Mouse (Mus musculus) left cerebral cortex, adult 18-20 months (tissue): Measurements from ENCODE around the gene Mettl24. TPM values are rescaled to one million over a fixed set of nuclear protein-coding genes. Genes with fewer than 3 reads are reported as not detected.
"Not testable (repeated sequence)": the region's sequence is repeated elsewhere in the genome, so short reads cannot be mapped to it uniquely, and the experiment has no call there.

Source experiments
- DNase-seq, 2 experiments: peaks; one replicate each; pipeline ENCODE4 v3.0.0; 2021 to 2022; ENCODE audit warnings: low spot score in 2 of 2, mixed read lengths in 1 of 2
- total RNA-seq, 2 experiments: library from RNA; stranded (reverse); gene quantifications; 2 replicates each; pipeline ENCODE4 v1.2.3; 2021

Mettl24 gene
- total RNA-seq, 2 experiments from 2014 or later: 2.3 to 3.0 TPM

DNA sequence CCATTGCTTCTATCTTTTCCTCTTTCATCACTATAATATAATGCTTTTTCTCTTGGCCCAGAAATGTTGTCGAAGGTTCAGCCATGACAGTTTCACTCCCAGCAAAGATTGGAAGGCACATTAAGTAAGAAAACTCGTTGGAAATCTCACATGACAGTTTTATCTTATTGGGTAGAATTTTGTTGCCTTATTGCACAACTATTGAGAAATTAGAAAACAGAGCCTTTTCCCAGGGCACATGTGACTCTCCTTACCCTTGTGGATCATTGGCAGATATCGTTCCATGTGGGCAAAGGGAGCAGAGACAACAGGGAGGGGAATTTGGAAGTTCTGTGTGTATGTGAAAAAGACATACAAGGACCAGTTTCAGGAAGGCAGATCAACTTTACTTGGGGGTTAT lies 107.3 kb downstream of the Mettl24 start:
- no peak for DNase-seq

DNA sequence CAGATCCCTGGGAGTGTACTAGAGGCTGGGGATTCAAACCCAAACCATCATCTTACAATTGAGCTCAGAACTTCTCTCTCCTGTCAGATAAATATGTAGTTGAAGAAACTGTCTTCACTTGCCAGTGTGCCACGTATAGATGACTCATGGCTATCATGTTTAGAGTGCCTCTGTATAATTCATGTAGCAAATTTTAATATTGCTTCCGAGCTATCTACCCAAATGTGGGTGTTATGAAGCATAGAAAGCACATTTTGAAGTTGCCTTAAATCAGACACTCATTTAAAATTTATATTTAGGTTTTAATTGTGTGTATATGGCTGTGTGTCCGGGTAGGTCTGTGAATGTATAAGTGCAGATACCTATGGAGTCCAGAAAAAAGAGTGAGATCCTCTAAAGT lies 109.0 kb downstream of the Mettl24 start:
- no peak for DNase-seq

DNA sequence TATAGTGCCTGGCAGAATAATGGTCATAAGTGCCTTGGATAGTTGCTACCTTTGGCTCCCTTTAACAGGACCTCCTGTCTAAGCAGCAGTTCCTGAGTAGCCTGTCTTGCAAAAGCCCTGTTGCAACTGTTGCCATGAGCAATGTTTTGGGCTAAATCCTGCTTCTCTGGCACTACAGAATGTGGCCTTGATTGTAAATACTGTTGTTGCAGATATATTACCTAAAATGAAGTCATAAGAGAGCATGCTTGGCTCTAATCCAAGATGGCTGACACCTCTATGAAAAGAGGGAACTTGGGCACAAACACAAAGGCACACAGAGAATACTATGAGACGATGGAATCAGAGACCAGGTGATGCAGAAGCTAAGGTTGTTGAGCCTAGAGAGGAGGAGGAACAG lies 122.1 kb downstream of the Mettl24 start:
- DNase-seq: no peak

DNA sequence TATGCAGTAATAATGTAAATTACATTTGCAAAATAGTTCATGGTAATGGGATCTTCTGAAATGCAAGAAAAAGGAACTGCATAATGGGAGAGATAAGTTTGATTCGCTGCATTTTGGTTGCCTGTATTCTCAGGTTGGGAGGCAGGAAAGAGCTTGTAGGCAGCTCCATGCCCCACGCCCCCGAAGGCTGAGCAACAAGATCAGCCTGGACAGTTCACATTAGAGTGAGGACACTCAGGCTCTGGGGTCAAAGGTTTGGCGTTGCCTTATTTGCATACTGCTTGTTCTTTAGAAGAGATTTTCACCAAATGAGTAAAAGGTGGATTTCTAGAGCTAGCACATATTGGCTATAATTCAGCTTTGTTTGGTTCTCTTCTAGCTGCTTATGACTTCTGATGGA lies 123.1 kb downstream of the Mettl24 start:
- DNase-seq: no peak

DNA sequence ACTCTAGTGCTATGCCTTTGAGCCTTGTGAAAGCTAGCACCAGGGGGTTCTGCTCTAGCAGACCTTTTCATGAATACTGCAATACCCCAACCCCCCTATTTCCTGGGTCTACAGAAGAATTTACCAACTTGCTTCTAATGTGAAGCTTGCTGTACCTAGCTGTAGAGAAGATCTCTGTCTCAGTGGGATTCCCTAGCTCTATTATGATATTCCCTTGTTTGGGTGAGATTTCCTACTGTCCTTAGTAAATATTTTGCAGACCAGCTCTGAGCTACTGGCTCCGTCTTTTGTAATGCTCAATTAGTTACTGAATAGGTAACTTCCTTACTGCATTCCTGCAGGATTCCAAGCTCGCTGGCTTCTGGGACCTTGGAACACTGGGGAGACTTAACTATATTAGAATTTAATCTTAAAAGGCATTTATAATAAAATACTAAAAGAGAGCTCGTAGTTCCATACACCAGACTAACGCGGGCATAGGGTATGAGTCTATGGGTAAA lies 126.4 kb downstream of the Mettl24 start:
- DNase-seq: not testable (repeated sequence)

DNA sequence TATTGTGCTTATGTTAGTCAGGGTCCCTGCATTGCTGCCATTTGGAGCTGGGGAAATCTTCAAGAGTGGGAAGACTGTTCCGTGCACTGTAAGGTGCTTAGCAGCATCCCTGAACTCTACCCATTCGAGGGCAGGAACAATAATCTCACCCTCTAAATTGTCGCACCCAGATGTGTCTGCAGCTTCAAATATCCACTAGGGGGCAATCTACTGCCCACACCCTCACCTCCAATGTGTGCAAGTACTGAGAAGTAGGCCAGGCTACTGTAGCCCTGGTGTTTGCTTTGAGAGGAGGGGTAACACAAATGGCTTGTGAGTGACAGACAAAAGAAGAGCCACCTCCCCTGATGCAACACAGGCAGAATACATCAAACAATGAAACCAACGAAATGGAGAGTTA lies 130.5 kb downstream of the Mettl24 start:
- DNase-seq: no peak

DNA sequence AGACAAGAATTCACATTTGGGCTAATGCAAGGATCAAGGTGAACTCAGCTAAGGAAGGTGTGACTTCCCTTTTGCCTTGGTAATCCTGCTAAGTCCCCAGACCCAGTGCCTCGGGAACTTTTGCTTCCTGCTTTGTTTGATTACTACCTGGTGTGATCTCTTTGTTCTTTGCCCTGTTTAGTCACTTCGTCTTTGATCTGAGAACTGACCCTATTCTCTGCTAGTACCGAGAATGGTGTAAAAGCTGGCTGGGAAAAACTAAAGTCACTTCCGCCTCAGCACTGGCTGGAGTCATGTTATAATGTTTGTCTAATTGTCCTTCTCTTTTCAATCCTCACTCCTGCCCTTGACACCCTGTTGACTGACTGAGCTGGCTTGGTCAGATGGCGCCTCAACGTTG lies 133.4 kb downstream of the Mettl24 start:
- no peak for DNase-seq

DNA sequence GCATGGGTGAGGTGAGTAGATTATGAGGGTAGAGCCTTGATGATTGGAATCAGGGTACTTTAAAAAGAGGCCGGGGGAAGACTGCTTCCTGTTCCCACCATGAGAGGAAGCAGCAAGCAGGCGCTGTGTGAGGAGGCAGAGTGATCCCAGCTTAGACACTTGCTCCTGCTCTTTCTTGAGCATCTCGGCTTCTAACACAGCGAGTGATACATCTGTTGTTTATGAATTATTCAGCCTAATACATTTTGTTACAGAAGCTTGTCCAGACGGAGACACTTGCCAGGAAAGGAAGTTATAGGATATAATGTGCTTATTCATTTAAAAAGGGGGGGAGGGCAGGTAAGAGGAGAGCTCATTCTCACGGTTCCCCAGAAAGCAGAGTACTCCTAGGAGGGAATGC lies 142.9 kb downstream of the Mettl24 start:
- no peak for DNase-seq

DNA sequence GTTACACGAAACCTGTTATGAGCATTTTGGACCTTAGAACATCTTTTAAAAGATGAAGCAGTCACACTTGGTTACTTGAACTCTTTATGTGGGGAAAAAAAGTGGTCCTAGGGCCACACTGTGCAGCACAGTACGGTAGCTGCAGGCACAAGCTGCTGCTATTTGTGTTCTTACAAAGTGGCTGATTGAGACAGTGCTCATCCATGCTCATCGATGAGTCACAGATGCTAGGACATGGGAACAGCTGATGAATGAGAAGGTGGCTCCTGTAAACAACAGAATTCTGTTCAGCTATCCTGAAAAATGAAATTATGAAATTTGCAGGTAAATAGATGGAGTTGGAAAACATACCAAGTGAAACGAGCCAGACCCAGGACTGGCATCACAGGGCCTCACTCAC lies 144.6 kb downstream of the Mettl24 start:
- no peak for DNase-seq

DNA sequence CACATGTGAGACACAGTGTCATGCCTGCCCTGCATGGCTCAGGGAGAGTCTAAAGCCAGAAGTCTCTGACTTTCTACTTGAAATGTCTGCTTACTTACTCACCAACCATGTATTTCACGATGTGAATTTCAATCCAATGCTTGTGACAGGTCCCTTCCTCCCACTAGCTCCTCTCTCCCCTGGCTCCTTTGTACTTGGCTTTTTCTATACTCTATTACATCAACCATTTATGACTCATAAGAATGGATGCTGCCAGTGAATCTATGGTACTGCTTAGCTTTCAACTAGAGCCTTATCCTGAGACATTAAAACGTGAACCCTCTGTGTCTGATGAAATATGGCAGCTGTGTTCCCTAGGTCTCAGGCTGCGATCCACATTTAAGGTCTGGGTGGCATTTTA lies 147.2 kb downstream of the Mettl24 start:
- no peak for DNase-seq

DNA sequence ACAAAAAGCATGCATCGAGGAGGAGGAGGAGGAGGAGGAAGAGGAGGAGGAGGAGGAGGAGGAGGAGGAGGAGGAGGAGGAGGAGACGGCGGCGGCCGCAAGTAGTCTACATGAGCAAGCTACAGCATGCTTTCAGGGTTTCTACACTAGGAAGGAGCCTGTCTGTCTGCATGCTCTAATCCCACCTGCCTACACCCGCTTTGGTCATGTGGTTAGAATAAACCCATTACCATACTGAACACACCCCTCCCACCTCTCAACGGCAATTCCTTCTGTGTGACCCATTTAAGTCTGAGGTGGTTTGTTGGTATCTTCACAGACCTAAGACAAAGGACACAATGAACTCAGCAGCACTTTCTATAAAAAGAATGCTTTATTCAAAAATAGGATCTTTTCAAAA lies 148.2 kb downstream of the Mettl24 start:
- DNase-seq: no peak

DNA sequence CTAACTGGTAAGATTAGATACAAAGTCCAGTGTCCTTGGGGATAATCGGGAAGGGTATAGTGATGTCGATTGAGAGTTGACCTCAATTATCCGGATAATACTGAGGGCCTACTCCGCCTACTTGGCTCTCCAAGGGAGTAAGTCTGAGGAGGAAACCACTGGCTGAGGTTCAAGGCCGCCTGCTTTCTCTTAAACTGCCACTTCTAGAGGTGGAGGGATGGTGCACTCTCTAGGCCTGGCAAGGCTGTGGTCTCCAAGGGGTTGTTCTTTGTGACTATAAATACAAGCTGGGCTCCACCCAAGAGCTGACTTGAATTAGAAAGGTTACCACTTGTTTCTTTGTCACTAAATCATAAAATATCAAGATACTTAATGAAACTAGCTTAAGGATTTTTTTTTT lies 157.0 kb downstream of the Mettl24 start:
- no peak for DNase-seq

DNA sequence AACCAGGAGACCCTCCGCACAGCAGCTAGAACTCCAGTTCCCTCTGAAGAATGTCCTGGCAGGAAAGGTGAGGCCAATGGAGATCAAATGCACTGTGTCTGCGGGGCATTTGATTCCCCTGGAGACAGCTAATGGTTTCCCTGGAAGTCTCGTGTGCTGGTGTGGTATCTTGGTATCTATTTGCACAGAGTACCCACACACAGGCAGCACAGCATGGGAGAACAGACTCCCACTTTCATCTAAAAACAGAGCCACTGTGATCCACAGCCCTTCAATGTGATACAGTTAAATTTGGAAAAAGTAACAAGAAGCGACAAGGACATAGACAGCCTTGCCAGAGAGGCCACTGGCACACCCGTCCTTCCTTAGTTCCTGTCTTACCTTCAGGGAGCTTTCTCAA lies 160.8 kb downstream of the Mettl24 start:
- DNase-seq: peak in 1 of 2 experiments; percentile 65

DNA sequence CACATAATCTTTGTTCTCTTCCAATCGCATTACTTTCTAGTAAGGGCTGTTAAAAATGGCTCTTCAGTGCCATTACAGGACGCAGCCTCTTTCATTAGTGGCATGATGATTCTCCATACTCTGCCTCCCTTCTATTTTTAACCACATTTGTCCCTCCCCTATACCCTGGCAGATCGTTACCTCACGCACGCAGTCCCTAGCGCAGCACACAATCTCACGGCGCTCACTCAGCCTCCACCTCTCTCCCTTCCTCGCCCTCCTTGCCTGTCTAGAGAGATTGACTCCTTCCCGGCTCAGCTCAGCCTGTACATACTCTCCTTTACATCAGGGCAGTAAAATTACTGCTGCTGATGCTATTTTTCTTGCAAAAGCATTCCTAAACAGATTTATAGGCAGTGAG lies 161.5 kb downstream of the Mettl24 start:
- DNase-seq: no peak

DNA sequence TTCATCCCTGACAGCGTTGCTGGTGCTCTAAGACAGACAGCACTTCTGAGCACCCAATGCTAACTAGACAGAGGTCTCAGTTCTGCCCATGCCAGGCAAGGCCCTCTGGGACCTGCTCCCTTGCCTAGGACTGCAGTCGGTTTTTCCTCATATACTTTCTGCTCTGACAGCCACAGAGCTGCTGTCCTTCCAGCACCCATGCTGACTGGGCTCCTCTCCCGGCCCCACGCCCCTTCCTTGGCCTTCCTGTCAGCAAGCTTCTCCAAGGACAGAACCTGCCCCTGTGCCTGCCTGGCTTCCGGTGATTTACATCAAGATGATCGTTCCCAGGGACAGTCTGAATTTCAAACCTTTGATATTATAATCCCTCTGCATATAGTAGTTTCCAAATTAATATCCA lies 162.5 kb downstream of the Mettl24 start:
- DNase-seq: no peak

DNA sequence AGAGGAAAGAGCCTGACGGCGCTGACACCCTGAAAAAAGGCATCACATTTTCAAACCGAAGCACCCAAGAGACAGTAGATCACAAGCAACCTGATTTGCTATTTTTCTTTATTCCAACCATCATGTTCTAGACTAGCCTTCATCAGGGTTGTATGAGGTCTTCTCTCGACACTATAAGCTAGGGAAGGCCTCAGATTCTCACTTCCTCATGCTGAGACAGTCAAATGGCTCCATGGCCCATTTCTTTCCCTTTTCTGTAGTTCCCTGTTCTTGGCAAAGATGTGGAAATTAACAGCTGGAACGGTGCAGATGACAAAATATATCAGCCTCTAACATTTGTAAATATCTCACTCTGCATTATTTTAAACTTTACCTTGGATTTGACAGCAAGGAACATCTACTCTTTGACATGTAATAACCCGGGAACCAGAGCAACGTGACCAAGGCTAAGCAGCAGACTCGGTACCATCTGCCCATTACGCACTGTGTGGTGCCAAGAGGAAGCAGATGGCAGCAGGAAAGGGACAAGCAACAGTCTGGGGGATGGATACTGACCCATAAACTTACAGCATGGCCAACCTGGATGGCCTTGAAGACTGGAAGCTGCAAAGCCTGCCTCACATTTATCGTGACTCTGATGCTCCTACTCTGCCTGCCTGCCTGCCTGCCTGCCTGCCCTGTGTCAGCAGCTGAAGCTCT lies 164.2 kb downstream of the Mettl24 start:
- DNase-seq: no peak

DNA sequence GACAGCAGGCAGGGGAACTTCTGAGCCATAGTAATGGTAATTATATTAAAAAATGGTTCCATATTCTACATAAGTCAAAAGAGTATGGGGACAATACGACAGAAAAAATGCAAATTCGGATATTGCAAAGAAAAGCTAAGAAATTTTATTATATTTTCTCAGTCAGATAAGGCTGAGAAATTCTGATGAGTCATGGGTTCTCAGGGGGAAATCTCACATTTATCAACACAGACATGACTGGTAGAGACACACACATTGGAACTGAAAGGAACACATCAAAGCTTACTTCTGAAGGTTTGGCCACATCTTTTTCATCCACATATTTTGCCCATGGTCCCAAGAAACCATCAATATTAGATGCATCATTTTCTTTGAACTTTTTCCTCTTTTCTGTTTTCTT lies 167.6 kb downstream of the Mettl24 start:
- DNase-seq: no peak

DNA sequence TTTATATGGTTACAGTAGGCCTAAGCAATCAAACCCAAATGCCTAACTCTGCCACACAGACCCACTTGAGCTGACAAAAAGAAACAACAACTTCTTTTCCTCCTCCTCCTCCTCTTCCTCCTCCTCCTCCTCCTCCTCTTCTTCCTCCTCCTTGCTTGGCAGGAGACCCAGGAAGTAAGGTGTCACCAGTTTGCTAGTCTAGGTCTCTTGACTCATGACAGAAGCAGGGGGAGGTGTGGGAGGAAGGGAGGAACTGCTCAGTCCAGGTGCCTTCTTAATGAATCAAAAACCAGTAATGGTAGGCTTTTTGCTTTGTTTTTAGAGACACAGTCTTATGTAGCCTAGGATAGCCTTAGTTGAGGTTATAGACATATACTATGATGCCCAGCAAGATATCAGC lies 168.1 kb downstream of the Mettl24 start:
- no peak for DNase-seq

DNA sequence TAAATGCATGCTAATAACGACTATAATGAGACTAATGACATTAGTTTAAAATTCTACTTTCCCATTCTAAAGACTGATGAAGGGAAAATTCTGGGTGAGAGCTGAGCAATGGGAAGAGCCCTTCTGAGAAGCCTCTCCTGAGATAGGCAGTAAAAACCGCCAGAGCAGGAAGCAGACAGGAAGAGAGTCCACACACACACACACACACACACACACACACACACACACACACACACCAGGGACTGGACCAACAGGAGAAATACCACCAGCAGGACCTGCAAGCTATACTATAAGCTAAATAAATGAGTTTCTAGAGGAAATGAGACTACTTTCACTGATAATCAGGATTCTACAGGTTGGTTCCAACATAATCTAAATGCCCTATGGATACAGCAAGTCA lies 172.5 kb downstream of the Mettl24 start:
- no peak for DNase-seq

DNA sequence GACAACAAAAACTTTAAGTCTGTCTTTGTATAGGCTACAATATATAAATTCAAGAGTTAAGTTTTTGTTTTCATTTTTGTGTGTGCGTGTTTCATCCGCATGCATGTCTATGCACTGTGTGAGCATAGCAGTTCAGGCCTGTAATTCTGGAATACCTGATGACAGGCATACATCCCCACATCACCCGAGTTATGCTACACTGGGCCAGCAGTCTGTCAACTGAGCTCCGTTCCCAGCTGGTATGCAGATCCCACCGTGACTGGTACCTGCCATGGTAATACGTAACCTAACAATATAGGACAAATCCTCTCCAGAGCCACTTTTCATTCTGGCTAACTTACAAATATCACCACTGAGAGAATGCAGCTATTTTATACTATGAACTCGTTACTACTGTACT lies 173.6 kb downstream of the Mettl24 start:
- no peak for DNase-seq

DNA sequence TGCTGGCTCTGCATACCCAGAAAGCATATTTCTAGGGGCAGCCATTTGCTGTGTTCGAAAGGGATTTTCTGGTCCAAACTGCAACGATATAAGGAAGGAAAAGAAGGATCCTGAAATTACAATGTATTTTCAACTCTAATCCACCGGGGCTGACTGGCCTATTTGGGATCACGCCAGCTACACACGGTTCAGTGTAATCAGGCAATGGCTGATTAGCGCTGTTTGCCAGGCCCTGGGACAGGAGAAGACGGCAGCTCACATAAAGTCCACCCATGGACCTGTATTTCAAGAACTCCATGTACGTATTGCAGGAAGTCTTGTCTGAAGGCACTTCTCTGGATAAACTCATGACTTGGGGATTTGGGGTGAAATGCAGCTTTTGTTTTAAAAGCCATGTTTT lies 174.5 kb downstream of the Mettl24 start:
- no peak for DNase-seq
